Mouse (Mus musculus): ENCODE data around the gene Psat1. TPM values are rescaled to one million over a fixed set of nuclear protein-coding genes. Genes with fewer than 3 reads are reported as not detected.
A peak's percentile ranks its signal among the peaks of the same experiment; 100 is the strongest.

Gene Psat1
- 71.0 and 73.3 TPM in 2 replicates for polyA plus RNA-seq (2016; fragmentation: Nextera tagmentation; extraction: Ambion mirVana)

GRCm38 (mm10) chr19:15947237-15947636 is at the start of gene Psat1:
TSS of gene Psat1 (minus strand) at chr19:15947337.
- no peaks in the 10 kb centered on the region for H3K4me1 ChIP-seq (replicated peaks)
- H3K4me2 ChIP-seq: no peak within 1 kb of the TSS
- H3K36me3 ChIP-seq: no peaks in the 10 kb centered on the region
- H3K27me3 ChIP-seq: no peaks in the 10 kb centered on the region
- H3K4me3 ChIP-seq (replicated peaks): no peak within 1 kb of the TSS
- WGBS: 91% methylated on average over 7 of the region's 7 CpGs
- H3K9me3 ChIP-seq: peaks cover 4% of the 10 kb centered on the region; the same call in 1 of the 2 replicates
- ATAC-seq (ENCODE audit: insufficient number of reproducible peaks, insufficient read depth, low FRiP score, low TSS enrichment, low read depth): no peak
- H3K27ac ChIP-seq: no peak within 1 kb of the TSS
- no peak within 1 kb of the TSS for H3K9ac ChIP-seq (replicated peaks)

GRCm38 (mm10) chr19:15990102-15990501 is 43.0 kb upstream of the Psat1 start:
- no peaks in the 10 kb centered on the region for H3K9me3 ChIP-seq
- peaks cover 8% of the 10 kb centered on the region for H3K36me3 ChIP-seq
- no peak overlapping the region for H3K27ac ChIP-seq
- 85% methylated on average over 1 of the region's 1 CpGs for WGBS
- H3K4me1 ChIP-seq (replicated peaks): peaks cover 6% of the 10 kb centered on the region; the same call in 1 of the 2 replicates
- no peaks in the 10 kb centered on the region for H3K27me3 ChIP-seq
- no peak overlapping the region for H3K4me3 ChIP-seq (replicated peaks)
- no peak for ATAC-seq (ENCODE audit: insufficient number of reproducible peaks, insufficient read depth, low FRiP score, low TSS enrichment, low read depth)
- no peak overlapping the region for H3K4me2 ChIP-seq
- H3K9ac ChIP-seq (replicated peaks): no peak overlapping the region

- Histone ChIP-seq H3K9me3 (no peaks in the 10 kb centered on the region), H3K4me2 (peak overlapping the region; percentile 67), H3K9ac (replicated peaks) (peak overlapping the region; percentile 89; the same call in 1 of the 2 replicates), H3K36me3 (peaks cover 14% of the 10 kb centered on the region), H3K4me3 (replicated peaks) (peak overlapping the region; percentile 77), H3K27ac (peak overlapping the region; percentile 92; the same call in 1 of the 2 replicates), H3K4me1 (replicated peaks) (peaks cover 17% of the 10 kb centered on the region), H3K27me3 (no peaks in the 10 kb centered on the region)
- ATAC-seq (ENCODE audit: insufficient number of reproducible peaks, insufficient read depth, low FRiP score, low TSS enrichment, low read depth): no peak
- WGBS: 32% methylated on average over 10 of the region's 10 CpGs
Observed at GRCm38 (mm10) chr19:15985172-15985713, 38.1 kb upstream of the Psat1 start.

GRCm38 (mm10) chr19:15984449-15985171 is 37.5 kb upstream of the Psat1 start, which contains the start of gene Cep78:
TSS of gene Cep78 (minus strand) at chr19:15984989.
- Histone ChIP-seq H3K27me3 (no peaks in the 10 kb centered on the region), H3K36me3 (peaks cover 21% of the 10 kb centered on the region), H3K4me2 (peak within 1 kb of the TSS; percentile 67), H3K9ac (replicated peaks) (peak within 1 kb of the TSS; percentile 89), H3K9me3 (no peaks in the 10 kb centered on the region), H3K4me1 (replicated peaks) (peaks cover 17% of the 10 kb centered on the region), H3K27ac (peak within 1 kb of the TSS; percentile 92), H3K4me3 (replicated peaks) (peak within 1 kb of the TSS; percentile 77)
- under 1% methylated on average over 86 of the region's 88 CpGs for WGBS
- peak; percentile 83 for ATAC-seq (ENCODE audit: insufficient number of reproducible peaks, insufficient read depth, low FRiP score, low TSS enrichment, low read depth)

GRCm38 (mm10) chr19:15983739-15984344 is 36.7 kb upstream of the Psat1 start:
- Histone ChIP-seq H3K27me3 (no peaks in the 10 kb centered on the region), H3K4me3 (replicated peaks) (peak overlapping the region; percentile 77), H3K4me1 (replicated peaks) (peaks cover 17% of the 10 kb centered on the region), H3K9ac (replicated peaks) (peak overlapping the region; percentile 89), H3K4me2 (peak overlapping the region; percentile 67), H3K9me3 (no peaks in the 10 kb centered on the region), H3K27ac (peak overlapping the region; percentile 92; the same call in 1 of the 2 replicates), H3K36me3 (peaks cover 23% of the 10 kb centered on the region; the same call in 1 of the 2 replicates)
- ATAC-seq (ENCODE audit: insufficient number of reproducible peaks, insufficient read depth, low FRiP score, low TSS enrichment, low read depth): 0 out of 2 replicates have a peak, but pooled peaks have one; percentile 29
- 54% methylated on average over 15 of the region's 15 CpGs for WGBS

- H3K4me3 ChIP-seq (replicated peaks): peak overlapping the region; percentile 77; the same call in 1 of the 2 replicates
- no peak overlapping the region for H3K27ac ChIP-seq
- WGBS: 54% methylated on average over 9 of the region's 10 CpGs
- no peak overlapping the region for H3K9ac ChIP-seq (replicated peaks)
- no peaks in the 10 kb centered on the region for H3K27me3 ChIP-seq
- no peak for ATAC-seq (ENCODE audit: insufficient number of reproducible peaks, insufficient read depth, low FRiP score, low TSS enrichment, low read depth)
- peak overlapping the region; percentile 67 for H3K4me2 ChIP-seq
- H3K9me3 ChIP-seq: no peaks in the 10 kb centered on the region
- peaks cover 27% of the 10 kb centered on the region for H3K36me3 ChIP-seq
- H3K4me1 ChIP-seq (replicated peaks): peaks cover 17% of the 10 kb centered on the region
Observed at GRCm38 (mm10) chr19:15982926-15983738, 36.0 kb upstream of the Psat1 start.

GRCm38 (mm10) chr19:15981861-15982260 is 34.7 kb upstream of the Psat1 start:
- Histone ChIP-seq H3K36me3 (peaks cover 32% of the 10 kb centered on the region), H3K27me3 (no peaks in the 10 kb centered on the region), H3K27ac (no peak overlapping the region), H3K9ac (replicated peaks) (no peak overlapping the region), H3K9me3 (no peaks in the 10 kb centered on the region), H3K4me1 (replicated peaks) (peaks cover 17% of the 10 kb centered on the region), H3K4me3 (replicated peaks) (no peak overlapping the region), H3K4me2 (no peak overlapping the region)
- ATAC-seq (ENCODE audit: insufficient number of reproducible peaks, insufficient read depth, low FRiP score, low TSS enrichment, low read depth): no peak
- 62% methylated on average over 4 of the region's 4 CpGs for WGBS

- no peak overlapping the region for H3K4me3 ChIP-seq (replicated peaks)
- 82% methylated on average over 4 of the region's 4 CpGs for WGBS
Observed at GRCm38 (mm10) chr19:15973365-15973764, 26.2 kb upstream of the Psat1 start.

GRCm38 (mm10) chr19:15965082-15965481 is 17.9 kb upstream of the Psat1 start:
- H3K9ac ChIP-seq (replicated peaks): no peak overlapping the region
- H3K36me3 ChIP-seq: peaks cover 87% of the 10 kb centered on the region
- ATAC-seq (ENCODE audit: insufficient number of reproducible peaks, insufficient read depth, low FRiP score, low TSS enrichment, low read depth): no peak
- 74% methylated on average over 3 of the region's 3 CpGs for WGBS
- no peak overlapping the region for H3K4me2 ChIP-seq
- no peaks in the 10 kb centered on the region for H3K9me3 ChIP-seq
- no peak overlapping the region for H3K4me3 ChIP-seq (replicated peaks)
- no peak overlapping the region for H3K27ac ChIP-seq
- no peaks in the 10 kb centered on the region for H3K27me3 ChIP-seq
- H3K4me1 ChIP-seq (replicated peaks): no peaks in the 10 kb centered on the region

More at GRCm38 (mm10) chr19:15973365-15973764, 26.2 kb upstream of the Psat1 start:
- Histone ChIP-seq H3K4me2 (no peak overlapping the region), H3K9me3 (no peaks in the 10 kb centered on the region), H3K36me3 (peaks cover 92% of the 10 kb centered on the region), H3K9ac (replicated peaks) (no peak overlapping the region), H3K4me1 (replicated peaks) (no peaks in the 10 kb centered on the region), H3K27me3 (no peaks in the 10 kb centered on the region), H3K27ac (no peak overlapping the region)
- no peak for ATAC-seq (ENCODE audit: insufficient number of reproducible peaks, insufficient read depth, low FRiP score, low TSS enrichment, low read depth)

- ATAC-seq (ENCODE audit: insufficient number of reproducible peaks, insufficient read depth, low FRiP score, low TSS enrichment, low read depth): no peak
- Histone ChIP-seq H3K9me3 (no peaks in the 10 kb centered on the region), H3K9ac (replicated peaks) (no peak overlapping the region), H3K4me3 (replicated peaks) (no peak overlapping the region), H3K4me2 (no peak overlapping the region), H3K27me3 (no peaks in the 10 kb centered on the region), H3K27ac (no peak overlapping the region), H3K36me3 (peaks cover 87% of the 10 kb centered on the region), H3K4me1 (replicated peaks) (no peaks in the 10 kb centered on the region)
- WGBS: 90% methylated on average over 7 of the region's 7 CpGs
Observed at GRCm38 (mm10) chr19:15964533-15964932, 17.4 kb upstream of the Psat1 start.
